Mouse (Mus musculus): Measurements from ENCODE around the gene March7.

- TF ChIP-seq CTCF (IDR thresholded peaks at IDR 0.05; ENCODE audit: borderline replicate concordance, insufficient read depth, low read length) (no peak), POLR2A (IDR thresholded peaks at IDR 0.05; ENCODE audit: low read depth, low read length) (no peak)
These were observed 520 bp upstream of the March7 start for GRCm38 (mm10) chr2:60209122-60209611.
